Mouse (Mus musculus) lung, postnatal 0 days (tissue): ENCODE measurements around the gene Tcaf1. TPM values are rescaled to one million over a fixed set of nuclear protein-coding genes. Genes with fewer than 3 reads are reported as not detected.

Source experiments
- ATAC-seq: fragments of 200-750 bp; cut with Nextera tagmentation; 2 replicates; pipeline ENCODE4 v1.8.0; 2017; ENCODE audit warnings: moderate library complexity
- DNase-seq: peaks from one replicate; pipeline ENCODE4 v3.0.0-alpha.2; 2016; ENCODE audit warnings: low spot score
- H3K27ac ChIP-seq: fragments of 300-500 bp; sonication (generic); 2 replicates; pipeline ENCODE4 v1.5.1; 2014; ENCODE audit warnings: antibody characterized with exemption, mild to moderate bottlenecking, low read length, mixed read lengths
- H3K27me3 ChIP-seq: fragments of 300-500 bp; sonication (generic); replicated peaks from 2 replicates; pipeline ENCODE4 v1.6.1; 2014; ENCODE audit warnings: low read length, mixed read lengths; ENCODE audit not compliant: insufficient read depth
- H3K36me3 ChIP-seq: fragments of 300-500 bp; sonication (generic); 2 replicates; pipeline ENCODE4 v1.6.1; 2014; ENCODE audit warnings: low read length, mixed read lengths; ENCODE audit not compliant: insufficient read depth
- H3K4me1 ChIP-seq: fragments of 300-500 bp; sonication (generic); 2 replicates; pipeline ENCODE4 v1.6.1; 2014; ENCODE audit warnings: antibody characterized with exemption, low read depth, low read length, mixed read lengths; ENCODE audit not compliant: insufficient read depth
- H3K4me2 ChIP-seq: fragments of 300-500 bp; sonication (generic); replicated peaks from 2 replicates; pipeline ENCODE4 v1.6.1; 2014; ENCODE audit warnings: low read depth, mild to moderate bottlenecking, low read length, moderate library complexity, mixed read lengths
- H3K4me3 ChIP-seq: fragments of 300-500 bp; sonication (generic); 2 replicates; pipeline ENCODE4 v1.5.1; 2014; ENCODE audit warnings: low read depth, low read length
- H3K9ac ChIP-seq: fragments of 300-500 bp; sonication (generic); replicated peaks from 2 replicates; pipeline ENCODE4 v1.6.1; 2014; ENCODE audit warnings: low read depth, mild to moderate bottlenecking
- H3K9me3 ChIP-seq: fragments of 300-500 bp; sonication (generic); 2 replicates; pipeline ENCODE4 v1.6.1; 2016; ENCODE audit warnings: low read length, mixed read lengths
- CTCF ChIP-seq: IDR thresholded peaks from 2 replicates; pipeline ENCODE4 v1.5.1; 2016; ENCODE audit warnings: antibody characterized with exemption, mild to moderate bottlenecking
- EP300 ChIP-seq: IDR thresholded peaks from 2 replicates; pipeline ENCODE4 v1.6.1; 2016; ENCODE audit warnings: antibody characterized with exemption, mild to moderate bottlenecking, control low read depth
- WGBS: fragments of 180-500 bp; shearing (Covaris S2); extraction: QIAGEN DNeasy Blood & Tissue Kit; methylation state at CpG from one replicate; pipeline ENCODE4 v1.1.7; 2014; 5-methylcytosine and 5-hydroxymethylcytosine counted together
- polyA plus RNA-seq: library from polyadenylated mRNA; unstranded; fragments of >200 nt; fragmentation: Nextera tagmentation; extraction: Ambion mirVana; gene quantifications from 2 replicates; pipeline ENCODE4 v1.2.1, GENCODE M21; 2015

Gene Tcaf1
- polyA plus RNA-seq, 1 experiment from 2014 or later: 36.9 TPM

GRCm38 (mm10) chr6:42676011-42676410 lies 33.9 kb downstream of the Tcaf1 start:
- Histone ChIP-seq H3K27ac (no peak overlapping the region), H3K36me3 (peaks cover 47% of the 10 kb centered on the region), H3K4me1 (no peaks in the 10 kb centered on the region), H3K4me3 (no peak overlapping the region), H3K27me3 (no peaks in the 10 kb centered on the region), H3K9ac (no peak overlapping the region), H3K9me3 (no peaks in the 10 kb centered on the region), H3K4me2 (no peak overlapping the region)
- 97% methylated on average over 3 of the region's 3 CpGs for WGBS
- ATAC-seq (no peak), DNase-seq (no peak)
- TF ChIP-seq CTCF (no peak), EP300 (no peak)

- WGBS: 61% methylated on average over 1 of the region's 1 CpGs
- DNase-seq: no peak
- no peak for TF ChIP-seq EP300
- TF ChIP-seq CTCF: no peak
- Histone ChIP-seq H3K4me3 (no peak overlapping the region), H3K36me3 (peaks cover 36% of the 10 kb centered on the region), H3K27me3 (no peaks in the 10 kb centered on the region), H3K9me3 (no peaks in the 10 kb centered on the region), H3K4me1 (no peaks in the 10 kb centered on the region), H3K9ac (no peak overlapping the region), H3K27ac (no peak overlapping the region), H3K4me2 (no peak overlapping the region)
- no peak for ATAC-seq
These were observed 38.1 kb downstream of the Tcaf1 start for GRCm38 (mm10) chr6:42671767-42672166.

- peaks cover 6% of the 10 kb centered on the region; the same call in 1 of the 2 replicates for H3K36me3 ChIP-seq
- WGBS: 90% methylated on average over 2 of the region's 2 CpGs
- H3K4me2 ChIP-seq: no peak overlapping the region
- H3K27me3 ChIP-seq: no peaks in the 10 kb centered on the region
- no peak overlapping the region for H3K9ac ChIP-seq
- ATAC-seq (no peak), DNase-seq (no peak)
- no peak overlapping the region for H3K4me3 ChIP-seq
- TF ChIP-seq EP300: no peak
- TF ChIP-seq CTCF: no peak
- H3K27ac ChIP-seq: no peak overlapping the region
- no peaks in the 10 kb centered on the region for H3K9me3 ChIP-seq
- no peaks in the 10 kb centered on the region for H3K4me1 ChIP-seq
These were observed 42.2 kb downstream of the Tcaf1 start for GRCm38 (mm10) chr6:42667722-42668121.

GRCm38 (mm10) chr6:42661739-42662138 lies 48.1 kb downstream of the Tcaf1 start:
- ATAC-seq: no peak
- TF ChIP-seq EP300: no peak
- no peak for TF ChIP-seq CTCF
- no peak overlapping the region for H3K9ac ChIP-seq
- no peaks in the 10 kb centered on the region for H3K9me3 ChIP-seq
- no peak for DNase-seq
- no peak overlapping the region for H3K27ac ChIP-seq
- H3K4me1 ChIP-seq: no peaks in the 10 kb centered on the region
- no peak overlapping the region for H3K4me2 ChIP-seq
- no peak overlapping the region for H3K4me3 ChIP-seq
- H3K36me3 ChIP-seq: no peaks in the 10 kb centered on the region
- 56% methylated on average over 2 of the region's 2 CpGs for WGBS
- no peaks in the 10 kb centered on the region for H3K27me3 ChIP-seq

GRCm38 (mm10) chr6:42644912-42645549 lies 64.9 kb downstream of the Tcaf1 start, which contains the start of gene Tcaf2:
TSS of gene Tcaf2 (minus strand) at chr6:42645254.
- WGBS: under 1% methylated on average over 23 of the region's 23 CpGs
- no peak within 1 kb of the TSS for H3K9ac ChIP-seq

GRCm38 (mm10) chr6:42634393-42634792 lies 75.5 kb downstream of the Tcaf1 start:
- WGBS: 81% methylated on average over 5 of the region's 5 CpGs
- no peak for ATAC-seq

More at GRCm38 (mm10) chr6:42644912-42645549, 64.9 kb downstream of the Tcaf1 start, which contains the start of gene Tcaf2:
- H3K36me3 ChIP-seq: no peaks in the 10 kb centered on the region
- no peaks in the 10 kb centered on the region for H3K27me3 ChIP-seq
- H3K4me2 ChIP-seq: peak within 1 kb of the TSS; percentile 56
- H3K9me3 ChIP-seq: no peaks in the 10 kb centered on the region
- TF ChIP-seq EP300 (0 out of 2 replicates have a peak, but pooled peaks have one; percentile 10), CTCF (peak; percentile 95)
- ATAC-seq (peak; percentile 99), DNase-seq (peak; percentile 92)
- H3K27ac ChIP-seq: no peak within 1 kb of the TSS
- peak within 1 kb of the TSS; percentile 48 for H3K4me3 ChIP-seq
- no peaks in the 10 kb centered on the region for H3K4me1 ChIP-seq

More at GRCm38 (mm10) chr6:42634393-42634792, 75.5 kb downstream of the Tcaf1 start:
- Histone ChIP-seq H3K27ac (no peak overlapping the region), H3K4me3 (no peak overlapping the region), H3K36me3 (no peaks in the 10 kb centered on the region), H3K27me3 (no peaks in the 10 kb centered on the region), H3K9ac (no peak overlapping the region), H3K4me1 (no peaks in the 10 kb centered on the region), H3K4me2 (no peak overlapping the region), H3K9me3 (no peaks in the 10 kb centered on the region)
- TF ChIP-seq EP300 (no peak), CTCF (no peak)
- DNase-seq: no peak
